Mouse (Mus musculus) bone marrow, adult 2 months (tissue): ENCODE measurements around the gene Elovl3.

Experiments used
- CTCF ChIP-seq: fragments of 200-500 bp; IDR thresholded peaks from 2 replicates; pipeline ENCODE4 v1.5.1; 2011; ENCODE audit warnings: low read length, control low read depth; ENCODE audit not compliant: control insufficient read depth, insufficient read depth
- POLR2A ChIP-seq: fragments of 200-500 bp; IDR thresholded peaks from 2 replicates; pipeline ENCODE4 v1.6.1; 2011; ENCODE audit warnings: low read depth, mild to moderate bottlenecking, control low read depth, low read length, borderline replicate concordance; ENCODE audit not compliant: control insufficient read depth

DNA sequence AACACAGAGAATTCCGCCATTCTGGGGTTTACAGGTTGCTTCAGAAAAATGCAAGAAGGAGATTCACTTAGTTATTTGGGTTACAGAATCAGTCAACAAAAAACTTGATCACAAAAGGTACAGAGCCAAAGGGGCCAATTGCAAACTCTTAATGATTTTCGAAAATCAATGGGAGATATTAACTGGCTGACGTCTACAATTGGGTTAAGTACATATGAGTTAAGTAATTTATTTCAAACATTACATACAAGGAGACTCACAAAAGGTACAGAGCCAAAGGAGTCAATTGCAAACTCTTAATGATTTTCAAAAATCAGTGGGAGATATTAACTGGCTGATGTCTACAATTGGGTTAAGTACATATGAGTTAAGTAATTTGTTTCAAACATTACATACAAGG is 32.1 kb upstream of the Elovl3 start:
- TF ChIP-seq CTCF (no peak), POLR2A (no peak)
